Mouse (Mus musculus): ENCODE measurements around the gene Prss35.
A peak's percentile ranks its signal among the peaks of the same experiment; 100 is the strongest.

Gene Prss35

GRCm38 (mm10) chr9:86729811-86730210 lies 13.6 kb upstream of the Prss35 start:
- no peak for DNase-seq (ENCODE audit: low read depth, low spot score)

- no peak for DNase-seq (ENCODE audit: low read depth, low spot score)
These were observed 9.1 kb upstream of the Prss35 start for GRCm38 (mm10) chr9:86734357-86734756.

- DNase-seq (ENCODE audit: low read depth, low spot score), result no peak
These were observed 8.7 kb upstream of the Prss35 start for GRCm38 (mm10) chr9:86734795-86735194.

GRCm38 (mm10) chr9:86736991-86737390 lies 6.5 kb upstream of the Prss35 start:
- DNase-seq (ENCODE audit: low read depth, low spot score), result no peak

- DNase-seq (ENCODE audit: low read depth, low spot score), result no peak
These were observed 5.4 kb upstream of the Prss35 start for GRCm38 (mm10) chr9:86738067-86738466.

GRCm38 (mm10) chr9:86738801-86739200 lies 4.6 kb upstream of the Prss35 start:
- peak; percentile 32 for DNase-seq (ENCODE audit: low read depth, low spot score)

- DNase-seq (ENCODE audit: low read depth, low spot score), result peak; percentile 89
These were observed 3.5 kb upstream of the Prss35 start for GRCm38 (mm10) chr9:86739971-86740370.

GRCm38 (mm10) chr9:86744041-86744440 lies 592 bp downstream of the Prss35 start:
- no peak for DNase-seq (ENCODE audit: low read depth, low spot score)

GRCm38 (mm10) chr9:86745926-86746581 lies 2.6 kb downstream of the Prss35 start:
- DNase-seq (ENCODE audit: low read depth, low spot score), result peak; percentile 89

GRCm38 (mm10) chr9:86762477-86763376 lies 19.3 kb downstream of the Prss35 start:
- DNase-seq (ENCODE audit: low read depth, low spot score), result peak; percentile 42

GRCm38 (mm10) chr9:86764002-86764401 lies 20.6 kb downstream of the Prss35 start:
- DNase-seq (ENCODE audit: low read depth, low spot score), result no peak

- no peak for DNase-seq (ENCODE audit: low read depth, low spot score)
These were observed 23.5 kb downstream of the Prss35 start for GRCm38 (mm10) chr9:86766991-86767390.

- no peak for DNase-seq (ENCODE audit: low read depth, low spot score)
These were observed 29.4 kb downstream of the Prss35 start for GRCm38 (mm10) chr9:86772897-86773296.

- DNase-seq (ENCODE audit: low read depth, low spot score), result no peak
These were observed 30.5 kb downstream of the Prss35 start for GRCm38 (mm10) chr9:86773996-86774395.

GRCm38 (mm10) chr9:86775374-86775773 lies 31.9 kb downstream of the Prss35 start:
- no peak for DNase-seq (ENCODE audit: low read depth, low spot score)

GRCm38 (mm10) chr9:86777309-86777708 lies 33.9 kb downstream of the Prss35 start:
- DNase-seq (ENCODE audit: low read depth, low spot score), result no peak

GRCm38 (mm10) chr9:86778212-86778611 lies 34.8 kb downstream of the Prss35 start:
- no peak for DNase-seq (ENCODE audit: low read depth, low spot score)

GRCm38 (mm10) chr9:86781426-86781825 lies 38.0 kb downstream of the Prss35 start:
- no peak for DNase-seq (ENCODE audit: low read depth, low spot score)

GRCm38 (mm10) chr9:86782836-86783235 lies 39.4 kb downstream of the Prss35 start:
- peak; percentile 14 for DNase-seq (ENCODE audit: low read depth, low spot score)

- DNase-seq (ENCODE audit: low read depth, low spot score), result no peak
These were observed 45.7 kb downstream of the Prss35 start for GRCm38 (mm10) chr9:86789186-86789585.

GRCm38 (mm10) chr9:86791927-86792326 lies 48.5 kb downstream of the Prss35 start:
- DNase-seq (ENCODE audit: low read depth, low spot score), result peak; percentile 22

GRCm38 (mm10) chr9:86795236-86795635 lies 51.8 kb downstream of the Prss35 start:
- no peak for DNase-seq (ENCODE audit: low read depth, low spot score)

- no peak for DNase-seq (ENCODE audit: low read depth, low spot score)
These were observed 54.1 kb downstream of the Prss35 start for GRCm38 (mm10) chr9:86797553-86797952.
